Mouse (Mus musculus): ENCODE measurements around the gene Chac1. TPM values are rescaled to one million over a fixed set of nuclear protein-coding genes. Genes with fewer than 3 reads are reported as not detected.

Chac1 gene
- not detected for polyA plus RNA-seq (2017; shearing (Covaris generic))

DNA sequence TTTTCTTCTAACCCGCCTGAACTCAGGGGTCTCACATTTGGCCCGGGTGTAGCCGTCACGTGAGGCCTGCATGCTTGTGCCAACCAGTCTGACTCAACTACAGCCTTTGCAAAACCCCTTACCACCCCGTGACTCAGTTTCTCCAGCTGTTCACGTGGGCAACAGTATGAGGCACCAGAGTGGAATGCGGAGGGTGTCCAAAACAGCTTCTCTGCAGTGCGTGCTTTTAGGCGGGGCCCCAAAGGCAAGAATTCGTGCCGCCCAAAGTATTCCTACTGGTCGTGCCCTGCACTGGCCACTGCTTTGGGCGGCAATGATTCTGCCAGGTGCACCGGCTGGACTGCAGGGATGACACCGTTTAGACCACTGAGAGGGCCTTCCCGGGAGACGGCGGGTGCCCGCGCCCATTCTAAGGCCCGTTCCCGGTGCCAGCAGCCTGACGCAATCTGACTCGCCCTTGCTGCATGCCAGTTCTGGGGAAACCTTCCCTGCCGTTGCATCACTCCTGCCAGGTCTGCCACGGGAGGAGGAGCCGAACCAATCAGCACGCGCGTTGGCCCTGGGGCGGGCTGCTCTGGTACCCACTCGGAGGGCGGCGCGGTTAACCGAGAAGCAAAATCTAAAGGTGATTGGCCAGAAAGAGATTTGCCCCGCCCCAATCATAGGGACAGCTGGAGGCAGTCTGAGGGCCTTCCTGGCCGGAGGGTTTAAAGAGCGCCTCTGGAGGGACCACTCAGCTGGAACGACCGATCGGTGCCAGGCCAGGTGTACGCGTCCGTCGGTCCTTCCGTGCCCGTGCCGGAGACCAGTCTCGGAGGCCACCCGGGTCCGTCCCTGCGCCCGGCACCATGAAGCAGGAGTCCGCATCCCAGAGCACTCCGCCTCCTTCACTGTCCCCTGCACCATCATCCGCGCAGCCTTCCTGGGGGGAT lies at the start of gene Chac1:
Gene Chac1, plus strand, starts transcription at position 675 of the 932 bp plus-strand sequence.
- peak; percentile 66 for ATAC-seq

DNA sequence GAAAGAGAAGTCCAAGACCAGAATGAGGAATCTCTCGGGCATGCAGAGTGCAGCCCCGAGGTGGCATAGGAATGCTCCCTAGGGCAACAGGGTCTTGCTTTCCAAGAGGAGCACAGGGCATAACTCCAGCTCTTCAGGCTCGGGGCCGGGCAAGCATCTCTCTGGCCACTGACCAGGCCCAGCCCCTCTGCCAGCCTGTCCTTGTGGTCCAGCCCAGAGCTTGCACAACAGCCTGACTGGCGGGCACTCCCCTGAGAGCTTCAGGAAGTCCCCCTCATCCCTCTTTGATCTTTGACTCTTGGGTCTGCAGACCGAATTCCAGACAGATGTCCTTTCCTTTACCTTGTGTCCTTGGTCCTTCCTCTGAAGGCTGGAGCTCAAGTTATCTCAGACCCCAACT lies 48.2 kb upstream of the Chac1 start:
- ATAC-seq: no peak

DNA sequence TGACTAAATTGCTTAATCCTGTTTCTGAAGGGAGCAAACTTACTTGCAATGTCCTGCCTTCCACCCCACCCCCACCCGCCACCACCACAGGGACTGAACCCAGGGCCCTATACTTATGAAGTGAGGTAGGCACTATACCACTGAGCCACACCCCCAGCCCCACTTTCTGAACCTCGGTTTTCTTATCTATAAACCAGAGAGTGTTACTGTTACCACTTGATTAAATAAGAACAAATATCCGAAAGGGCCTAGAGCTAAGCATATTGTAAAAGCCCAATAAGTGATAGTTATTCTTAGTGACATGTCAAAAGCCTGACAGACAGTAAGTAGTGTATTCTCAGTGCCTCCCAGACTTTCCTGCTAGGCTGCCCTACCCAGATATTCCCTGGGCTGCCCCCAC lies 46.6 kb upstream of the Chac1 start:
- ATAC-seq: no peak

DNA sequence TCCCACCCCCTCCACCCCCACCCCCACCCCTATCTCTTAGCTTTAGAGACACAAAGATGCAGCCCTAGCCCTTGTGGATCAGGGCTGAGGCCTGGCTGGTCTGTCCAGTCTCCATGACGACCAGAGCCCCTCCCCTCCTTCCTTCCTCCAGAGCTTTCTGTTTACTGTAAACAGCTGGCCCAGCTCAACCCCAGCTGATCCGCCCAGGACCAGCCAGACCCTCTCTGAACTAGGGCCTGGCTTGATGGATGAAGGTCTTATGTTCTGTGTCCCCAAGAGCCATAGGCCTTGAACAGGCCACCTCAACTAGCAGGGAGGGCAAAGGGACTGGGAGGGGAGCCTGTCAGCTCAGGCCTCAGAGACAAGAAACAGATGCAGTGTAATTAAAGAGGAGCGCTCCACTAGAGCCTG lies 46.2 kb upstream of the Chac1 start:
- no peak for ATAC-seq

DNA sequence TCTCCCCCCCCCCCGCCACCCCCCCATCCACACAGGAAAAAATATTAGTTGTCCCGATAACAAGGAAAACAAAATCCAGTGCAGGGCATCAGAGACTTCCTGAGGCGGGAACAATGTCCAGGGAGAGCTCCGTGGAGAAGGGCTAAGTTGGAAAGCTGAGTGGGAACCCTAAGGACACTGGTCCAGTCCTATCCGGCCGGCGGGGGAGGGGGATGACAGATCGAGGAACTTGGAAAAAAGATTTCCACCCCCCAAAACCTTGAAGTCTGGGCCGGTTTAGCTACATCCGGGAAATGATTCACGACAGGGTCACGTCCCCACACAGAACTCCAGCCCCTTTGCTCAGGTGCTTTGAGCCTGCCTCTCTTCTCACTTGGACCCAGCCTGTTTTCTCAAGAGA lies 39.5 kb upstream of the Chac1 start:
- ATAC-seq: no peak

DNA sequence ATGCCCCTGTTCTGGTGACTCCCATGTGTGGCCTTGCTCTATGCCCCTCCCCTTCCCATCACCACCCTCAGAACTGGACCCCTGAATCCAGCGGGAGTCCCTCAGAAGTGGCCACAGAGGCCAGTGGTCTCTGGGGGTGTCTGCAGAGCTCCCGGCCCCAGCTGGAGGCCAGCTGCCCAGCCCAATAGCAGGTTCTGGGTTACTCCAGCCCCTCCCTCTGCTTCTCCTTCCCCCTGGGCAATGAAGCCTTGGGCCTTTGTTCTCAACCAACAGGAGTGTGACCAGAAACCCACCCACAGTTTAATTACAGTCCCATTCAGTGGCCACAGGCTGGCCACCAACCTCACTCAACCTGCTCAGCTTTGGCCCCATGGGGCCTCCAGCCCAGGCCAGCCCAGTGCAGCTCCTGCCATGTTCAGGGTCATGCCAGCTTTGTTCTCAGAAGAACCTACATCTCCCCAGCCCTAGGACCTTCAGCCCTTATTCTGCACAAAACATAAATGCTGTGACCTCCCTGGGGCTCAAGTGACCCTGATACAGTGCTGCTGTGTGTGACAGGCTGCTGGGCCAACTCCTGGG lies 38.6 kb upstream of the Chac1 start:
- ATAC-seq: no peak

DNA sequence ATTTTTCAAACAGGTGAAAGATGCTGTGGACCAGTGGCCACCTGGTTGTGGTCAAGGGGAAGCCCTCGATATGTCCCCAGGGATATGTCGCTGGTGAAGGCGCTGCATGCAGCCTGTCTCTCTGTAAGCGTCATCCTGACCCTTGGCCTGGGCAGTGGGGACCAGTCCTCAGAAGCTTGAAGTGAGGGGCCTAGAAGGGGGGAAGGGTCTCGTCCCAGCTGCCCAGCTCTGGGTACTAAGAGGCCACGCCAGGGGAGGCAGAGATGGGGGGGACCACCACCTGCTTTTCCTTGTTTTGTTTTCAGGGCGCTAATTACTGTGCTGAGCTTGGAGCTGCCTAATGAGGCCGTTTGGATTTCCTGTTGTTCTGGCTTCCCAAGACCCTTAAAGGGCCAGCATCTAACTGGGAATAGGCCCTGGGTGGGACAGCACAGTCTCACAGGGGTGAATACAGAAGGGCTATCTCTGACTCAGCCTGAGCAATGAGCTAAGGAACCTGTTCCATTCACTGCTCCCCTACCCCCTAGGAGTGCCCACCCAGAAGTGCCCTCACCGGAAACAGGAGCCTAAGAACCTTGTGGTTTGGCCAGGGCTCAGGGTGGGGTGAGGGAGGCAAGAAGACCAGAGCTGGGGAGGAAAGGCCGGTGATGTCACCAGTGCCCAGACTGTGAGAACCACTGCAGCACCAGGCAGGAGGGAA lies 37.1 kb upstream of the Chac1 start:
- no peak for ATAC-seq

DNA sequence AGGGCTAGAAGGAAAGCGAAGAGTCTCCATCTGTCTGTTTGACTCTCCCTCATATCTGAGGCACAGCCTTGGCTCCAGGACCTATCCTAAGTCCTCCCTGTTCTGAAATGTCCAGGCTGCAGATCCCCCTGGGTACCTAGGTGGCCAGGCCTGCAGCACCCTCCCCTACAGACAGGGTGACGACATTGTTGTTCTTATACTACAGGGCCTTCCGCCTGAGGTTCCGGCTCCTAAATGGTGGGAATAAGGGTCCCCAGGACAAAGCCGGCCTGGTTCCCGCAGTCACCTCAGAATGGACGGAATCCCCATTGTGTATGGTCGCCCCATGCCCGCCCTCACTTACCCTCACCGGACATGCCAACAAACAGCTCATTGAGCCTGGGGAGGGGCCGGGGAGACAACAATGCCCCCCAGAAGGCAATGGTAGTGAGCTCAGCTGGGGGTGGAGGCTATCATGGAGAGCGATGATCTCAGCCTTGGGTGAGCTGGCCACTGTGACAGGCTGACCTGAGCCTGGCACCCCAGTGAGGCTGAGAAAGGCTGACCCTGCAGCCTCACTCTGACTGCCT lies 36.2 kb upstream of the Chac1 start:
- no peak for ATAC-seq

DNA sequence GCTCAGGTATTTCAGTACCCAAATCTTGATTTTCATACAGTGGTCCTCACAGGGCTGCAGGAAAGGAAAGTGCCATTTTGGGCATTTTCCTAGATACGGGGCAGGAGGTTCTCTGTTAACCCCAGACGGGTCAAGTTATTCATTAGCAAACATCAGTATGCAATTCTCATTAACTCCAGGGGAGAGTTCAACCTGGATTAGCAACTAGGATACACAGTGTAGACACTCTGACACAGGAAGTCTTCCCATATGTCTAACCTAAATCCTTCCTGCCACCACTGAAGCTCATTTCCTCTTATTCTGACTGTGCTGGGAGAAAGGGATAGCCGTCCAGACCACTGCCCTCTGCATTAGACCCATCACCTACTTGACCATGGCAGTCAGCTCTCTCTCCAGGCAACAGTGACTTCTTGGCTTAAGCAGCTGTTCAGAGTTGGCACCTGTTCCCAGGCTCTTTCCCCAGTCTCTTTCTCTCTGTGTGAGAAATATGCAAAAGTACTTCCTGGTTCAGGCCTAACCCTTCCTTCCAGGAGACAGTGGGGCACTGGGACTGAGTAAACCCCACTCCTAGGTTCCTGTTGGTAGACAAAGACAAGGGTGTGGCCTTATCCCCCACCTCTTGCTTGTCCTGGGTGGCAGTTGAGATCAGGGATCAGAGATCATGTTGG lies 32.9 kb upstream of the Chac1 start:
- no peak for ATAC-seq

DNA sequence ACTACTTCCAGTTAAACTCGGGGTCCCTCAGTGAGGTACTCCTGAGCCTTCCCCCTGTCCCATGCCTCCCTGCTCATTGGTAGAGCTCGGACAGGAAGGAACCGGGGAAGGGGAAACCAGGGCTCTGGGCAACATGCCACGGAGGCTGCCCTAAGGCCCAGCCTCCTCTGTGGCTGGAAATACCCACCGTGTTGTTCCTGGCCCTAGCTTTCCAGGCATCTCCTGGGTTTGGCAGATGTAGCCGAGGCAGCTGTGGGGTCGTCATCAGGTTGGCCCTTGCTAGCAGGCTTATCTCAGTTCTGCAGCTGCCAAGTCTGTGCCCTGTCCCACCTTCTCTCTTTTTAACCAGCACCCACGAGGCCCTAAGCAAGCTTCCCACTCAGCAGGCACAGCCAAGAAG lies 30.5 kb upstream of the Chac1 start:
- no peak for ATAC-seq

DNA sequence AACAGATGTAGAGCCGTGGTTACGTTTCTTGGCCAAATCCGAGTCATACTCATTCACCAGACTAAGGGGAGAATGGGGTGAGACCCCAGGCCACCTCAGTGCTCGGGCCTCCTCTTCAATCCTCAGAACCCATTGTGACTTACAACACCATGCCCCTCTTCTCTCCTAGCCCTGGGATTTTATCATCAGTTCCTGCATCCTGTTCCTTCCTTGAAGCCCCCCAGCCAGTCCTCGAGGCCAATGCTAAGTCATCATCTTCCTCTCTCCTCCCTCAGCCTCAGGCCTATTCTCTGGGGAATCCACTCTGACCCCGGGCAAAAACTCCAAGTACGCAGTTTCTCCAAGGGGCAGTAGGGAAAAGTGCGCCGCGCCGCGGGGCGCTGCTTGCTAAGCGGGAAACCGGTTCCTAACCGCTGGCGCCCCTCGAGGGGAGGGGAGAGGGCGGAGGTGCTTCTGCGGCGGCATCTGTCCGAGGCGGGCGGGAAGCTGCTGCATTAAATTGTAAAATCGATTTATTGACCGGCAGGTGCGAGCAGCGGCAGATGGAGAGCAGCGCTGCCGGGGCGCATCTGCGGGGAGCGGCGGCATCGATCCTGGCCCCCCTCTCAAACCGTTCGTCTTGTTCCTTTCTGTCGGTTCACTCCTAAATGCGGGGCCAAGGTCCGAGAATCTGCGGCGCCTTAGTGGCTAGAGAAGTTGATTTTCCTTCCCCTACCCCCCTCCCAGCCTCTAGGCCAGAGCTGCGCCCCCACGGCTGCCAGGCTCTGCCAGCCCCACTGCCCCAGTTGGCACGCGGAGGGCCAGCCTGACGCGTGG lies 29.1 kb upstream of the Chac1 start:
- no peak for ATAC-seq

DNA sequence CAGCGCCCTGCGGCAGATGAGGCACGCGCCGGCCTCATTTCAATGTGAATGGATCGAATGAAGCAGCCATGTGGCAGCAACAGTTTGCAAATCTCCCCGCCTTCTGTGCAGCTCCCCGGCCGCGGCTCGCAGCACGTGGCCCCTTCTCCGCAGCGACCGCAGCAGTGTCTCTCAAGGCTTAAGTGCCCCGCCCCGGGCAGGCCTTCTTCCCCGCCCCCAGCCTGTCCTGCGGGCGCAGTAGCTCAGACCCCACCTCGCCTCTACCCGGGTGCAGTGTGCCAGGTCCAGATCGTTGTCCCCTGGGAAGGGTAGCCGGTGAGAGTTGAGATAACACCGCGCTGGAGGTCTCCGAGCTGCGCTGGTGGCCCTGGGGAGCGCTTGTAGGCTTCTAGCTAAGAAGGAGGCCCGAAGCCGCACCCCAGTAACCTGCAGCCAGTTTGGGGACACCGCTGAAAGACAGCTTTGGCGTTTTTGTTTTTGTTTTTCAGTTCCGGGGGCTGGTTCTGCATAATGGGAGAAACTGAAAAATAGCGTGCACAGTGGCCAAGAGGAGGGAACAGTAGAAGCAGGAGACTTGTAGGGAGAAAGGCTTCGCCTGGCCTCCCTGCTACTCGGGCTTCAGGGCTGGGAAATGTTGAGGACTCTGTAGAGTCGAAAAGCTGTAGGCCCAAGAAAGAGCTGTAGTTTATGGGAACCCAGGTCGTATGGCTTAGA lies 28.3 kb upstream of the Chac1 start:
- no peak for ATAC-seq

DNA sequence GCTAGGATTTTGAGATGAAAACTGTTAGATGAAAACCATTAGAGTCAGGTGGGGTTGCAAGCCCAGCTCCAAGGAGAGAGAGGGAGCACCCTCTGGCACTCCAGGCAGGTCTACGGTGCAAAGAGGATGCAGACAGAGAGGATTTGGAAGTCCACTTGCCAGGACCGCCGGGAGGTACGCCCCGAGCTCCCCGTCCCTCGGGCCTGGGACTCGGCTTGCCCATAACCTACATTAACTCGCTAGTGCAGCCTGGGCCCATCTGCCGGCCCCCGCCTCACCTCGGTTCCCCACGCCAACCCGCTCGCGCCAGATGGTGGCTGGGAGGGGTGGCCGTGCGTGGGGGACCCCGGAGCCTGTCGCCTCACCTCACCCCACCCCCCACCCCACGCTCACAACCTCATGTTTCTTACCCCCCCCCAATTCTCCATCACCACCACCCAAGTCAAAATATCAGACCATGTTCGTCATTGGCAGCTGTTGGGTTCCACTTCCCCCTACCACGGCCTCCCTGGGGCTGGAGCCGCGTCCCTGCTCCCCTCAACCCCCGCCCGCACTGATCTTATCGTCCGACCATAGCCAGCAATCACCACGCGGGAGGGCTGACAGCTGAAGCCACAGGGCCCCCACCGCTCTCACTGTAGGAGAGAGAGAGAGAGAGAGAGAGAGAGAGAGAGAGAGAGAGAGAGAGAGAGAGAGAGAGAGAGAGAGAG lies 27.0 kb upstream of the Chac1 start:
- no peak for ATAC-seq

DNA sequence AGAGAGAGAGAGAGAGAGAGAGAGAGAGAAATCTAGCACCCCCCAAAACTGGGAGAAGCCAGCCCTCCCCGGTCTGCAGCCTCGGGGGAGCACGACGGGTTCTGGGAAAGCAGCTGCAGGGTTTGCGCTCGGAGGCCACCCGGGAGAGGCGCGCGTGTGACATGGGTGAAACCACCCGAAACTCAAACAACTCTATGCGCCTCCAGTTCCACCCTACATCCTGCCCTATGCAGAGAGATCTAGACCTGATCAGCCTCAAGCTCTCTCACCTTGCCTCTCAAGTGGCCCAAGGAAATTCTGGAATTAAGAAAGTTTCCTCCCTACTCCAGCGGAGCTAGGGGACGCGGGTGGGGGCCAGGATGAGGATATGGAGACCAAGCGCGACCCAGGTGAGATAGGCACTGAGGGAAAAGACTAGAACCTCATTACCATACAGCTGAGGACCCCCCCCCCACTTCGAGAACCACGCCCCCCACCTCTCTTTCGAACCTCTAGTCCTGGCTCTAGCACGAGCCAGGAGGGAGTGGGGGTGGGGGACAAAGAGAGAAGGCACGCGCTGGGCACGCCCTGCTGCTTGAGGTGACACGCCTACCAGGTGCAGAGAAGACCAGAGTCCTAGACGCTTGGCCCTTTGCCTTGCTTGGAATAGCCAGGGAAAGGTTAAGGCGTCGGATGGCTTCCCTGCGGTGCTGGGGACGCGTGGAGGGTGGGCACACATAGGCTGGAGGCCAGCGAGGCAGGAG lies 26.3 kb upstream of the Chac1 start:
- no peak for ATAC-seq

DNA sequence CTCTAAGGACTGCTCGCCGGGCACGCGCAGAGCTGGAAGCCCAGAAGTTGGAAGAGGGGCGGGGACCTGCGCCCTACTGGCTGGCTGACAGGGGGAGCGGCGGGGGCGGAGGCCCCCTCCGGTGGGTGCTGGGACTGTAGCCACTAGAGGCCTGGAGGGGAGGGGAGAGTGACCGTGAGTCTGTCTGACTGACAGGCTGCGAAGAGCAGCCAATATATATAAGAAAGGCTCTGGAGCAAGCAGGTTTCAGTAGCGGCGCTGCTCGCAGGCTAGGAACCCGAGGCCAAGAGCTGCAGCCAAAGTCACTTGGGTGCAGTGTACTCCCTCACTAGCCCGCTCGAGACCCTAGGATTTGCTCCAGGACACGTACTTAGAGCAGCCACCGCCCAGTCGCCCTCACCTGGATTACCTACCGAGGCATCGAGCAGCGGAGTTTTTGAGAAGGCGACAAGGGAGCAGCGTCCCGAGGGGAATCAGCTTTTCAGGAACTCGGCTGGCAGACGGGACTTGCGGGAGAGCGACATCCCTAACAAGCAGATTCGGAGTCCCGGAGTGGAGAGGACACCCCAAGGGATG lies 25.4 kb upstream of the Chac1 start, which contains the start of gene Dll4:
Gene Dll4, plus strand, starts transcription at position 217 of the 576 bp plus-strand sequence.
- ATAC-seq: no peak

DNA sequence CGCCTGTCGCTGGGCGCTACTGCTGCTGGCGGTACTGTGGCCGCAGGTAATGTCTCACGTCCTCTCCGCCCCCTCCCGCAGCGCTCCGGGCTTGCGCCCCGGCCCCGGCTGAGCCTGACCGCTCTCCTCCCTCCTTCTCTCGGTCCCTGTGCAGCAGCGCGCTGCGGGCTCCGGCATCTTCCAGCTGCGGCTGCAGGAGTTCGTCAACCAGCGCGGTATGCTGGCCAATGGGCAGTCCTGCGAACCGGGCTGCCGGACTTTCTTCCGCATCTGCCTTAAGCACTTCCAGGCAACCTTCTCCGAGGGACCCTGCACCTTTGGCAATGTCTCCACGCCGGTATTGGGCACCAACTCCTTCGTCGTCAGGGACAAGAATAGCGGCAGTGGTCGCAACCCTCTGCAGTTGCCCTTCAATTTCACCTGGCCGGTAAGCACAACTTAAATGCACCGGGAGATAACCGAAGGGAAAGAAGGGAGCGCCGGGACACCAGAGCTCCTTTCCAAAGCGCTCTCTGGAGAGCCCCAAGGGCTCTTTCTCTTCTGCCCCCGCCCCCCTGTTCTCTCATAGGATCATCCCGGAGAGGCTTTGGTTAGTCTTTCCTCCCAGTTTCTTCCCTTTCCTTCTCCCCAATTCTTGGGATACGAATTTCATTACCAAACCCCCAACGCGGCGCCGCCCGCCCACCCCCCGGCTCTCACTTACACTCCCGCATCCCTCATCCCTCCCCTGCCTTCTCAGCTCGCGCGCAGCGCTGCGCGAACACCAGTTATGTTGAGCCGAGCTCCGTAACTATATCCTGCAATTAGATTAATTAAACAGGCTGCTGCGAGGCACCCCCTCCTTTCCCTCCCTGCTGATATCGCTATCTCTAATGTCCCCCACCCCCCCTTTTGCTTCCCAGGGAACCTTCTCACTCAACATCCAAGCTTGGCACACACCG lies 24.6 kb upstream of the Chac1 start:
- no peak for ATAC-seq

DNA sequence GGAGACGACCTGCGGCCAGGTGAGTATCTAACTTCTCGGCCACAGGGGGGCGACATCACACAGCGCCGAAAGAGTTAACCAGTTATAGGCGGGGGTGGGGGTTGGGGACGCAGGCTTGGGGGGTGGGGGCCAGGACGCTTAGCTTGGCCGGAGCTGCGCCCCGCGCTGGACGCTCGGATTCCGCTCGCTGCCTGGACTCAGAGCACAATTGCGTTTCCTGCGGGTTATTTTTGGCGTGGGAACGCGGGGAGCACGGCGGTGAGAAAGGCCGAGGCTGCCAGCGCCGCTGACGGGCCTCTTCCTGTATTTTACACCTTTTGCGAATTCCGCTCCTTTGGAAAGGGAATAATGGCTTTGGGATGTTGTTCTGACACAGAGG lies 23.9 kb upstream of the Chac1 start:
- no peak for ATAC-seq

DNA sequence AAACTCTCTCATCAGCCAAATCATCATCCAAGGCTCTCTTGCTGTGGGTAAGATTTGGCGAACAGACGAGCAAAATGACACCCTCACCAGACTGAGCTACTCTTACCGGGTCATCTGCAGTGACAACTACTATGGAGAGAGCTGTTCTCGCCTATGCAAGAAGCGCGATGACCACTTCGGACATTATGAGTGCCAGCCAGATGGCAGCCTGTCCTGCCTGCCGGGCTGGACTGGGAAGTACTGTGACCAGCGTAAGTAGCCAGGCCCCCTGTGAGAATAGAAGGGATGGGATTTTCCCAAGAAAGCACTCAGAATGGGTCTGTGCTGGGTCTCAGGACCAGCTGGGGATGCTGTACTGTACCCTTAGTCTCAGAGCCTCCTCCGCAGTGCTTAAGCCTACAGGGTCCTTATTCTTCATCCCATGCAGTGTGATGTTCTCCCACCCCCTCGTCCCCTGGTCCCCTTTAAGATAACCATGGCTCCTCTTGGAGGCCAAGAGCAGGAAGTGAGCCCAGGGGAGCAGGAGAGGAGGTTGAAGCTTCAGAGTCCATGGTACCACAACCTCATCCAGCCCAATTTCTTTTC lies 23.0 kb upstream of the Chac1 start:
- no peak for ATAC-seq
